Mouse (Mus musculus): ENCODE data around the gene Ccsap.
A peak's percentile ranks its signal among the peaks of the same experiment; 100 is the strongest.
"Not testable (repeated sequence)": the region's sequence is repeated elsewhere in the genome, so short reads cannot be mapped to it uniquely, and the experiment has no call there.

Ccsap gene

DNA sequence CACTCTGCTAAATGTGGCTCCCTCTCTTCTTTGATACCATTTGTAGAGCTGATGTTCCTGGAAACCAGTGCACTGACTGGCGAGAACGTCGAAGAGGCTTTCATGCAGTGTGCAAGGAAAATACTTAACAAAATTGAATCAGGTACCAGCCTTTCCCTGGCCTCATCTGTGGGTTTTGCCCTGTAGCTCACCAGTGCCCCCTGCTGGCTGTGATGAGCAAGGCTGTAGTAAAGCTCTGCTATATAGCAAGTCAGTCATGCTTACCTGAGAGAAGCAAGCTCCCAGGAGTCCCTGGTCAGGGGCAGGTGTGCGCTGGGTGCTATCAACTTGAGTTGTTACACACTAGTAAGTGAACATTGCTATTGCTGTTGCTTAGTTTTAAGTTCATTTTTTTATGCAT lies 27.3 kb downstream of the Ccsap start:
- peak; percentile 45 to 56 for DNase-seq

DNA sequence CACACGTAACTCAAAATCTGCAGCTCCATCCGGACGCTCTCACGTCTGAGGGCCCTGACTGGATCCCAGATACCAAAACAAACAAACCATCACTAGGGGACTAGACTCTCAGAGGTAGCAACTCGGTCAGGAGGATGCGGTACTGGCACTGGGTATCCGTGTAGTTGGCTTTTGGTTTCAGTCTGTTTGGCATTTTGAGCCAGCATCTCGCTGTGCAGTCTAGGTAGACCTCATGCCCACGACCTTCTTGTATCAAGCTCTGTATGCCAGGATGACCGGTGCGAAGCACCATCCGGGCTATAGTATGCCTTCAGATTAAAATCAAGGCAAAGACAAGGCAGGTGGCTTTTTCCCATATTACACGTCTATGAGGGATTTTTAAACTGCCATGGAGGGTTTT lies 32.5 kb downstream of the Ccsap start:
- DNase-seq = peak; percentile 55 to 65

DNA sequence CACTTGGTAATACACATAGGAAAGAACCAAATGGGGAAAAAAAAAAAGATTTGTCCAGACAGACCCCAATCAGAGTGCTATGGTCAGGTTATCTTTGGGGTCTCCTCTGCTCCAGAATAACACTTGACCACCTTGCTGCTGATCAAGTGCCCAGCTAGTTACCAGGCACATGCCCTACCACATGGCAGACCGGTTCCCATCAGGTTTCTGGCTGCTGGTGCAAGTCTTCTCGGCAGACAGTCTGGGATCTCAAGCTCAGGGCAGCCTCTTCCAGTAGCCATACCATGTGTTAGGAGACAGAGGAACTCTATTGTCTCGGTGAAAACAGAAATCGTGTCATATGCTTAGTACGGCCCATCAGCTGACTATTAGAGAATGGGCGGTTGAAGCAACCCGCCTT lies 33.3 kb downstream of the Ccsap start:
- DNase-seq = peak in 1 of 2 experiments; percentile 67

DNA sequence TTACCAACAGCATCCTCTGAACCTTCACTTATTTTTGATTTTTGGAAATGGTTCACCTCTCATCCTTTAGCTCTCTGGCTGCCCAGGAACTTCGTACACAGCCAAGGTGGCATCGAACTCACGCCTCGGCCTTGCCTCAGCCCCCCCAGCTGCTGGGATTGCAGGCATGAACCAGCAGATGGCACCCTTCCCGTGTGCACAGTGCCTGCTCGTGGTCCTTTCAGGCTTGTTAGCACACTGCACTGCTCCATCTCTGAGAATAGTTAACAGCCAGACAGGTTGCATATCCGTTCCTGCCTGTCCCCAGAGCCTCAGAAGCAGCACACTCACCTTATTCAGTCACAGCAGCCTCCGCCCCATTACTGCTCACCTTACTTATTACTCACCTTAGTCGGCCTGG lies 34.0 kb downstream of the Ccsap start:
- peak; percentile 45 to 47 for DNase-seq

DNA sequence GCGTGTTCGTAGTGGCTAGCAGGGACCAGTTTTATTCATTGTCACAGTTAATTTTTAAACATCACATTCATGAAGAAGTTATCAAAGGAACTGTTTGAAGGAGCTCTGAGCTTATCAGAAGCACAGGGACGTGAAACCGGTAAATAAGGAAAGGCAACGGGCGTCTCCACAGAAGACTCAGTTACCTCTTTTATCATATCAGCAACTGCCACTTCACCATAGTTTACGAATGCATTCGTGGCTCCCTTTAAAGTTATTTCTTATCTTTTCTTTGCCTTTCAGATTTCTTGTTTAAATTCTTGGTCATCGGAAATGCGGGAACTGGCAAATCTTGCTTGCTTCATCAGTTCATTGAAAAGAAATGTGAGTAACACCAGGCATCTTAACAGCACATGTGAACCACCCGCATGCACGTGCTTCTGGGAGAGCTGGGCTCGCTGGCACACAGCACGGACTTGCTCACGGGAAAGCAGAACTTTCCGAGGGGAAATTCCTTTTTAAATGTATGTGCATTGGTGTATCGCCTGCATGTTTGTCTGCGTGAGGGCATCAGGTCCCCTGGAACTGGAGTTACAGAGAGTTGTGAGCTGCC lies 36.4 kb downstream of the Ccsap start:
- DNase-seq = no peak

DNA sequence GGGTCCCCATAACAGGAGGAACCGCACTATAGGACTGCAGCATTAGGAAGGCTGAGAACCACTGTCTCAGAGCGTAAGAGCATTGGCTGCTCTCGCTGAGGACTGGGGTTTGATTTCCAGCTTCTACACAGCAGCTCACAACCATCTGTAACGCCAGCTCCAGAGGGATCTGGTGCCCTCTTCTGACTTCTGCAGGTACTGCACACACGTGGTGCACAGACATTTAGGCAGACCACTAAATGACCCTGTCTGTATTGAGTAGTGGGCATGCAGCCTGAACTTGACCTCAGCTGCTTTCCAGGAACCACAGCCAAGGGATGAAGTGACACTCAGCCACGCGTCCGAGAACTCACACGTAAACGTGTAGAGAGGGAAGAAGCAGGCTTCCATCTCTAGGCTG lies 36.9 kb downstream of the Ccsap start:
- no peak for DNase-seq

DNA sequence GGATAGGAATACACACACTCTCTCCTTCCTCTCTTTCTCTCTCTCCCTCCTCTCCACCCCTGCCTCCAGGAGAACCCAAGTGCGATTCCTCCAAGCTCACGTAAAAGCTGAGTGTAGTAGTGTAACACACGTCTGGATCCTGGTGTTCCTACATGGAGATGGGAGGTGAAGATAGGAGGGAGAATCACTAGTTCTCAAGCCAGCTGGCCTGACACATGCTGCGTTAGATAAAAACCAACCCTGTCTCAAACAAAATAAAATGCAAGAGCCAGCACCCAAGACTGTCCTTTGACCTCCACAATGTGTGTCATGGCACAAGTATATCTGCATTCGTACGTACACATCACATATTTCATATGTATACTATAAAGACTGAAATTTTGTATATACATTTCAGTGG lies 39.2 kb downstream of the Ccsap start:
- DNase-seq = no peak

DNA sequence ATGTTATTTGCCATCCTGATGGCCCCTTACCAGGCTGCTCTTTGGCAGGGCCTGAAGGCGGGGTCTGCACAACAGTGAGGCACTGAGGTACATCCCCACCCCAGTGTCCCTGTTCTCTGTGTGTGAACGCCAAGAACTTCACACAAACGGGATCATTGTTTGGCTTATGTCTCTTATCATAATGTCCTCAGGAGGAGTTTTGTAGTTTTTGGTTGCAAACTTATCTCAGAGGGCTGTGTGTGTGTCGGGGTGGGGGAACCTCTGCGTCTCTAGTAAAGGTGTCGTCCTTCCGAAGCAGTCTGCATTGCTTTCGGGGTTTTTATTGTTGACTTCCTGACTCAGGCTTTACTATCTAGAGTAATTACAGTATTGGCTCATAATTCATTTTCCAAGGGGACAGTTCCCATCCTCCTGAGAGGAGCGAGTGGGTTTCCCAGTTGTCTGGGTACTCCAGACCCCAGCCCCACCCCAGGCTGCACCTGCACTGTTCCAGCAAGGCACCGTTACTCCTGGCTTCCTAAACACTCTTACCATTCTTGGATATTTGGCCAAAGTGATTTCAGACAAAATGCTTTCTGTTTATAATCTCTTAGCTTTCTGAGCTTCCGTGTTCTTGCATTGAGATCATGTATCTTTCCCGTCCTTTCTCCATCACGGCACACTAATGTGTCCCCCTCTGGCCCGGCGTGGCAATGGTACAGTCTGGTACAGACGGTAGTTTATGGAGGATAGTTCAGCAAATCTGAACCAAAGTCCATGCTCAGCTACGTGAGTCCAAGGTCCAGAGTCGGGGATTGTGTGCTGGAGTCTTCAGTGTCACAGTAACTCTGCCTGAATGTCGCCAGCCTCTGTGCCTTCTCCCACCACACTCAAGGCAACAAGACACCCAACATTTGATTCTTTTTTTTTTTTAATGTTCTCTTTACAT lies 40.1 kb downstream of the Ccsap start:
- no peak for DNase-seq

DNA sequence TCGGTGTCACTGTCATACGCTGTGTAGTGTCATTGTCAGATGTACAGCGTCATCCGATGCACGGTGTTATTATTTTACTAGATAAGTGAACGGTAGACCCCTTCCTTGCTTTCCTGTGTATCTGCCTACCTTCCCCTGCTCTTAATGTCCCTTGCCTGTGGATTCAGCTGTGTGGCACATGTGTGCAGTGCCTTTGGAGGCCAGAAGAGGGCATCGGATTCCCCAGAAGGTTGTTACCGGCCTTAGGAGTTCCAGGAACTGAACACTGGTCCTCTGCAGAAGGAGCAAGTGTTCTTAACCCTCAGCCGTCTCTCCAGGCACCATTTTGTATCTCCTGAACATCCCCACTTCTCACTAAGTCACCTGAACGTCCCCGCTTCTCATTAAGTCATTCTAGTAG lies 42.3 kb downstream of the Ccsap start:
- DNase-seq = no peak

DNA sequence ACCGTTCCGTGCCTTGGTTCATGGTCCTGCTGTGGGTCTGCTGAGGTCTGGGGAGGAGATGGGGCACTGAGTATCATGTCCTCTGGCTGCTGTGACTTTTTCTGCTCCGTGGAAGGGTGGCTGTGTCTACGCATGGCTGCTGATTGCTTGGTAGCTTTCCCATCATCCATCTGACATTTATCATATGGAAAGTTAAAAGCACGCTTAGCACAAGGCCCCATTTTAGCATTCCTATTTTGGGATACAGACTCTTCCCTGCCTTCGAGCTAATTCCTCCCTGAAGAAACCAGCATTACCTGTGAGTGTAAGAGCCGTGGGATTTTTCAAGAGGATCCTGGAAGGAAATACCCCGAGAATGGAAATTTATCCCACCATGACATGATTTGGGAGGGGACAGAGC lies 43.1 kb downstream of the Ccsap start:
- DNase-seq = no peak

DNA sequence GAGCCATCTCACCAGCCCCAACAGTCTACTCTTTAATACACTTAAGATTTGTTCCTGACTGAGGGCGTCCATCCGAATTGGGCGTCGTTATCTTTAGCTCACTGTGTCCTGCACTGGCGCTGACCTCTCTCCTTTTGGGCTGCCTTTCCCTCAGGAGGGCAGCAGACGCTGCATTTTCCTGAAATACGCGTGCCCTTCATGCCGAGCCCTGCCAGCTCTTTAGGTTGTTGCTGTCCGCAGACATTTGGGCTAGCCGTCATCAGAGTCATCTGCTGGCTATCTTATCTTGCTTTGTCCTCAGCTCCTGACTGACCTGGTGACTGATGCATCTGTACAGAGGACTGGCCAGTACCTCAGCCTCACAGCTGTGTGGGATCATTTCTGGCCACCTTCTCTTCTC lies 44.7 kb downstream of the Ccsap start:
- peak in 1 of 2 experiments; percentile 42 for DNase-seq

DNA sequence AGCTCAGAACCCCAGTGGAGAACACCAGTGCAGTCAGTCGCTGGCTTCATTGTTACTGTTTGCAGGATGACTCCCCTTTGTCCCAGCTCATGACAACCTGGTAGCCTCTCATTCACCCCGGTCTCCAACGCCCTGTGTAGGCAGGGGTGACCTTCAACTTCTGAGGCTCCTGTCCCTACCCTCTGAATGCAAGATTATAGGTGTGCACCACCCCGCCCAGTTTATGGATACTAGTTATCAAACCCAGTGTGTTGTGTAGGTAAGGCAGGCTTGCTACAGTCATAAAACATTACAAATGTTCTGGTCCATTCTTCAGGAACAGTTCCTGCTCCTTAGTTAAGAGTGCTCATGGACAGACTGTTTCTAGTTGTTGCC lies 46.1 kb downstream of the Ccsap start:
- no peak for DNase-seq

DNA sequence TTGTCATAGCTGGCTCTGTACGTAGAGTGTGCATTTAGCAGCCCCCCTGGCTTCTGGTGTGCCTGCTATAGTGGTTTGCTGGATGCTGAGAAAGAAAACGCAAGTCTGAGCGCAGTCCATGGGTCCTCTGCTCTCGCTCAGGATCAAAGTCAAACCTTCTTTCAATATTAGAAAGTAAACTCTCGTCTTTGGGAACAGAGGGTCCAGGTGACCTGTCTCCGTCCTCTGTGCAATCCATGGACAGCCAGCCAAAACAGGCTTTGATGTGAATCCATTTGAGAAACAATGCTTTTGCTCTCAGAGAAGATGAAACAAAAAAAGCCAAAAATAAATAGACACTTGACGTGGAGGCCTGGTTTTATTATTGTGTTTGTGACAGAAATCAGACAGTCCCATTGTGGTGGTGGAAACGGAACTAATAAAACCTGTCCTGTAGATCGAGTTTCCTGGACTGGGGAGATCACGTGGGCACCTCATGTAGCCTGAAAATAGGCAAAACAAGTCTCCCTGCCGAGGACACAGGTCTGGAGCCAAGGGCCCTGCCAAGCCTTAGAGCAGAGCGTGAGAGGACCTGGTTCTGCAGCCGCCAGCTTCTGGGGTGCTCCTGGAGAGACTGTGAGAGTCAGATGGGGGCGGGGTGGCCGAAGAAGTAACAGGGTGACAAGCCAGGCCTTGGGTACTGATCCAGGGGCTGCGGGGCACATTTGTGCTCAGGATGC lies 46.7 kb downstream of the Ccsap start:
- DNase-seq = peak; percentile 84 to 94

DNA sequence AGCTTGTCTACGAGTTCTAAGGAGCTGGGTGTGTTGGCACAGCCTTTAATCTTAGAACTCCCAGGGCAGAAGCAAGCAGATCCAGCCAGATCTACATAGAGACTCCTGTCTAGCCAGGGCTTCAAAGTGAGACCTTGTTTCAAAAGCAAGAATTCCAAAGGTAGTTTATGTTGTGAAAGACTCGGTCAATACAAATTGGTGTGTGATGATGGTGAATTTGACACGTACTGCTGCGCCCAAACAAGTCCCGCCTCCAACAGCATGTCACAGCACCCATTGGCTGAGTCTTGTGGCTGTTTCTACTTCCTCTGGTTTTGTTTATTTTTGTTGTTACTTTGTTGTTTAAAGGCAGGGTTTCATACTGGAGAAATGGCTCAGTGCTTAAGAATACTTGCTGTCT lies 47.8 kb downstream of the Ccsap start:
- DNase-seq = no peak

DNA sequence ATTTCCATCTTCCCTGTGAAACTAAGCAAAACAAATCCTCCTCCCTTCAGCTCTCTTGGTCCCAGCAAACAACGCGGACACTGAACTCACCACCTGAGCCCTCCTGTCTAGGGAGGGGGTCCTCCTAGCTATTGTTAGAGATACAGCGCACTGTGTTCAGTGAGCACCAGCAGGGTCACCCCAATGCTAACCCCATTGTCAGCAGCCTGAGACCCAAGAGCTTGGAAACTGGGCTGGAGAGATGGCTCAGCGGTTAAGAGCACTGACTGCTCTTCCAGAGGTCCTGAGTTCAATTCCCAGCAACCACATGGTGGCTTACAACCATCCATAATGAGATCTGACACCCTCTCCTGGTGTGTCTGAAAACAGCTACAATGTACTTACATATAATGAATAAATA lies 50.7 kb downstream of the Ccsap start:
- not testable (repeated sequence) for DNase-seq

DNA sequence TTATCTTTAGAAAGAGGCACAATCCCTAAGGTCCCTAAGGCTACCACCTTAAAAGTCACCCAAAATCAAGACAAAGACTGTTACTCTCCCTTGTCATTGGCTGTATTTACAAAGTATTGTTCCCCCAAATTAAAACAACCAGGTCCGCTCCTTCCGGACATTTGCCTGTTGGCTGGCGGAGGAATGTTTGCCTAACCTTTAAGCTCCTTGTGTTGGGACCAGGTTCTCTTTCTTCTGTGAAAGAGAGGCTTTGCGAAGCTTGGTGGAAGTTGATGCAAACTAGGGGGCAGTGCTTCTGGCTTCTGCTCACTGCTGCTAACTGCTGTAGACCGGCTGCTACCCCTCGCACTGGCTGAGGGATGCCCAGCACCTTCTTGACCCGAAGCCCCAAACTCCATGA lies 51.3 kb downstream of the Ccsap start:
- no peak for DNase-seq

DNA sequence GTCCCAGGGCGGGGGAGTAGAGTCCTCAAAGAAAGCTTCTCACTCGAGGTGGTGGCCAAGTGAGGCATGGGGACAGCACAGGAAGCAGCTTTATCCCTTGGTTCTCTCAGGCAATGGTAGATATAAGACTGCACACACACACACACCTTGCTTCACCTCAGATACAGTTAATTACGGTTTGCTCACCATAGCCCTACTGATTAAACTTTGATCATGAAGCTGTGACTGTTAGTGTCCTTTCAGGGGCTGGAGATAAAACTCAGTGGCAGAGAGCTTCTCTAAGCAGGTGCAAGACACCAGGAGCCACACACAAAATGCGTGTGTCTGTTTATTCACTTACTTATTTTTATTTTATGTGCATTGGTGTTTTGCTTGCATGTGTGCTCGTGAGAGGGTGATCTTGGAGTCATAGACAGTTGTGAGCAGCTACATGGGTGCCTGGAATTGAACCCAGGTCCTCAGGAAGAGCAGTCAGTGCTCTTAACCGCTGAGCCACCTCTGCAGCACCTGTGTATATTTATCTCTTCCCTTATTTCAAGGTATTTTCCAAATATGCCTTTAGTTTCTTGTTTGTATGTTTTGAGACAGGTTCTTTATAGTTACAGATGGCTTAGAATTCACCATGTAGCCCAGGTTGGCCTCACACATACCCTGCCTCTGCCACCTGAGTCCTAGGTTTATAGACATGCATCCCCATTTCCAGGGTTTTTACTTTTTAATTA lies 52.0 kb downstream of the Ccsap start:
- DNase-seq = no peak

DNA sequence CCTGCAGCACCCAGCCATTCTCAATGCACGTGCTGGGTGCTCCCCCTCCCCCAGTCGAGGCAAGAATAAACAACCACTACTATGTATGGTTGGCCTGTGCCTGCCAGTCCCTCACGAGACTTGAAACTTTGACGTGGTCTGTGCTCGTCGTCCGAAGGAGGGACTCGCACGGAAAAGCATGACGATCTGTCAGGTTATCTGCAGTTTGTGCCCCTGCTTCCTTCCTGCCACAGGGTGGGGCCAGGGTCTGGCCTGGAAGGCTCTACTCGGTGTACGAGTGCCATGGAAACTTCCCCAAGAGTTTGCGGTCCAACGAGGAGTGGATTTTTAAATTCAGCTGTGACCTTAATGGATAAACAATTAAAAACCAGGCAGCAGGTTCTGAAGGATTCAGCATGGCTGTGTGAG lies 53.0 kb downstream of the Ccsap start:
- peak in 1 of 2 experiments; percentile 27 for DNase-seq

DNA sequence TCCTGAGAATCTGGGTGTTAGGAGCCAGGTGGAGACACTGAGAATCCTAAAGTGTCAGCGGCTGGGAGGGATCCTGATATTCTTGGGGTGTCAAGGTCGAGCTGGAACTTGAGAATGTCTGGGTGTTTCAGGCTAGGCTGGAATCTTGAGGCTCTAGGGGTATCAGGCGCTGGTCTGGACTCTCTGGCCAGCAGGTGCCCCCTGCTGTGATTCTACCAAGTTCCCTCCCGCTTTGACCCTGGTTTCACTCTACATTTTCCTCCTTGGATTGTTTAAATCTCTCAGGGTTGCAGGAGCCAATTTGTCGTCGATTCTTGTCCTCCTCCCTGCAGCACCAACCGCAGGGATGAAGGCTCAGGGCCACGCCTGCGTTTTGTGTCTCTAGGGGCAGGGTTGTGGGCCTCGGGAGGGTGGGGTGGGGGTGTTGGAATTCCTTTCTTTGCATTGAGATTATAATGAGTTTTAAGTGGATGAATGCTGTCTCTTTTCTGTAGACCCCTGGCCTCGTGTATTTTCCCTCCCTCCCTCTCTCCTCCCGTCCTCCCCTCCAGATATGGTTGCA lies 53.6 kb downstream of the Ccsap start:
- peak; percentile 29 to 58 for DNase-seq

DNA sequence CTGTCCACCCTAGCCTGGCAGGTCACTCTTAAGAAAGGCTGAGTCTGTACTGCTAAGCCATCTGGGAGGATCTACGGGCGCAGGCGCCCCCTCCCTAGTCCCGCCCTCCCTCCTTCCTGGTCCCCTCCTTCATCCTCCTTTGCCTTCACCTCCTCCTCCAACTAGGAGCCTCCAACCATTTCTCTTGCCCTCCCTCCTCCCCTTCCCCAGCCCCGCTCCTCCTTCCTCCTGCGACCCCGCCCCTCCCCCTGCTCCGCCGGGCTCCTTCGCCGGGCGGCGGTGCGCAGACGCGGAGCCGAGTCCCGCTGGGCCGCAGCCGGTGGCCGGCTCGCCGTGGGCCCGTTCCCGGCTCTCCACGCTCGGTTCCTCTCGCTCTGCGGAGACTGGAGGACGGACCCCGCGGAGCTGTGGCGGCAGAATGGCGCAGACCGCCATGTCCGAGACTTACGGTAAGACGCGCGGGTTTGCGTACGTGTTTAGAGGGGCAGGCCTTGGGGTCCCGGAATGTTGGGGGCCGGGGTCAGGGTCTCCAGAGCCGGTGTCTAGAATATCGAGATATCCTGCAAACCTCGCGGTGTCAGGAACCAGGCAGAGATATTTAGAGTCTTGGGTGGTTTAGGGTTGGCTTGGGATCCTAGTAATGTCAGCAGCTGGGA lies 54.2 kb downstream of the Ccsap start, which contains the start of gene Rab4a:
TSS of gene Rab4a (plus strand) at position 268 of the 656 bp plus-strand sequence.
- peak; percentile 90 to 93 for DNase-seq

DNA sequence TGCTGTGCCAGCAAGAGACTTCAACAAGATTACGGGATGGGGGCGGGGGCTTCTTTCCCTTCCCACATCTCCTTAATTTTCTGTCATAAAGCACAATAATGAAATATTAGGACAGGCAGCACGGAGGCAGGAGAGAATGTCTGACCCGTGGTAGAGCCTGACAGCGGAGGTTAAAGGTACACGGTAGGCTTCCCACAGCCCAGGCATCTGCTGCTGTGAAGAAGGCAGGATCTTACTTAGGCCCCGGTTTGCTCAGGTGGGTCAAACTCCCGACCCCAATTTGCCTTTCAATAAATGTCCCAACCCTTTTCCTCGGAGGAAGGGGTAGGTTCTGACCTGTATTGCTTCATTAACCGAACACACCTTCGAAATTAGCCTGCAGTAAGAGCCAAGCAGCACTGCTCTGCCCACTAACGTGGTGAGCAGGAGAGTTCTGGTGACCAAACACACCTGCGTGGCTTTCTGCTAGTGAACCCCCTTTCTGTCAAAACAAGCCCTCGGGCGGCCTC lies 54.7 kb downstream of the Ccsap start:
- DNase-seq = peak in 1 of 2 experiments; percentile 34

DNA sequence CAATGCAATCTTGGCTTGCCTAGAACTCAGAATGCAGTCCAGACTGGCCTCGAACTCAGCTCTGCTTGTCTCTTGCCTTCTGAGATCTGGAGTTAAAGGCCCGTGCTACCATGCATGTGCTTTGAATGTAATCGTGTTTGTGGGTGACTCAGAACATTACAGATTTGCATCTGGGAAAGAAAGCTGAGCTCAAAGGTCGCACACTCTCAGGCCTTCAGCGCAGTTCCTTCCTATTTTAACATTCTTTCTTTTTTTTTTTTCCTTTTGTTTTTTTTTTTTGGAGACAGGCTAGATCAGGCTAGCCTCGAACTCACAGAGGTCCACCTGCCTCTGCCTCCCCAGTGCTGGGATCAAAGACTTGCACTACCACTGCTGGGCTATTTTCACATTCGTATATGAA lies 55.4 kb downstream of the Ccsap start:
- no peak for DNase-seq
